Mouse (Mus musculus) gastrocnemius, adult 2 months (tissue): ENCODE data around the gene Cd3e. TPM values are rescaled to one million over a fixed set of nuclear protein-coding genes. Genes with fewer than 3 reads are reported as not detected.

Source experiments
- DNase-seq: peaks from one replicate; pipeline ENCODE4 v3.0.0; 2022
- H3K27ac ChIP-seq: fragments of 200-600 bp; 2 replicates; pipeline ENCODE4 v1.8.1; 2022; ENCODE audit warnings: mild to moderate bottlenecking
- H3K4me3 ChIP-seq: fragments of 200-600 bp; 2 replicates; pipeline ENCODE4 v1.8.1; 2022; ENCODE audit warnings: mild to moderate bottlenecking, moderate library complexity
- CTCF ChIP-seq: fragments of 200-600 bp; IDR thresholded peaks from 2 replicates; pipeline ENCODE4 v1.8.1; 2022; ENCODE audit warnings: antibody characterized with exemption, mild to moderate bottlenecking, moderate library complexity
- intact Hi-C: fragments of 180-260 bp; cut with DNase I; formaldehyde crosslinking; loops from one replicate; pipeline ENCODE4 v1.15.1; 2025
- total RNA-seq, 2 experiments: library from RNA; stranded (reverse); gene quantifications; 2 replicates each; pipeline ENCODE4 v1.2.3; 2021

Gene Cd3e
- total RNA-seq, 2 experiments from 2014 or later = not detected

- no peak for DNase-seq
- intact Hi-C loops = no loop called here
- H3K4me3 ChIP-seq = no peak overlapping the region
Measured at GRCm38 (mm10) chr9:45008342-45008741, 1.1 kb downstream of the Cd3e start.

DNA sequence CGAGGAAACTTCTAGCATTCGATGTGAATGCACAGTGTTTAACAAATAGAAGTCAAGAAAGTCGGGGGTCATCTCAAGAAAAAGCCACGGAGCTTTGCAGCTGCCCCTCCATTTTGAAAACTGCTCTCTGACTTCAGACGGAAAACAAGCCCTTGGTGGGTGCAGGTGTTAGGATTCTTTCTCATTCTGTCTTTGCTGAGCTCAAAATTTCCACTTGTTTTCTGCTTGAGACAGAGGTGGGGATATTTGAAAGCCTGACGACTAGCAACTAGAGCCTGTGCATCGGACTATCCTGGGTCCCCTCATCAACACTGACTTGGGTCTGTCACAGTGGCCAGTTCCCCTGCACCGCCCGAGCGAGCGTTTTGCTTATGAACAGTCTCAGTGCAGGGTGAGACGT lies 2.0 kb downstream of the Cd3e start:
- H3K27ac ChIP-seq = no peak overlapping the region
- H3K4me3 ChIP-seq = no peak overlapping the region
- TF ChIP-seq CTCF = no peak
- intact Hi-C loops = no loop called here
- DNase-seq = no peak

More at GRCm38 (mm10) chr9:45008342-45008741, 1.1 kb downstream of the Cd3e start:
- no peak for TF ChIP-seq CTCF
- no peak overlapping the region for H3K27ac ChIP-seq

GRCm38 (mm10) chr9:45000249-45000648 lies 9.2 kb downstream of the Cd3e start:
- no peak overlapping the region for H3K27ac ChIP-seq
- H3K4me3 ChIP-seq = no peak overlapping the region
- DNase-seq = no peak
- intact Hi-C loops = no loop called here
- TF ChIP-seq CTCF = no peak

- intact Hi-C loops = no loop called here
- no peak for DNase-seq
- TF ChIP-seq CTCF = no peak
Measured at GRCm38 (mm10) chr9:44999776-45000175, 9.7 kb downstream of the Cd3e start.

DNA sequence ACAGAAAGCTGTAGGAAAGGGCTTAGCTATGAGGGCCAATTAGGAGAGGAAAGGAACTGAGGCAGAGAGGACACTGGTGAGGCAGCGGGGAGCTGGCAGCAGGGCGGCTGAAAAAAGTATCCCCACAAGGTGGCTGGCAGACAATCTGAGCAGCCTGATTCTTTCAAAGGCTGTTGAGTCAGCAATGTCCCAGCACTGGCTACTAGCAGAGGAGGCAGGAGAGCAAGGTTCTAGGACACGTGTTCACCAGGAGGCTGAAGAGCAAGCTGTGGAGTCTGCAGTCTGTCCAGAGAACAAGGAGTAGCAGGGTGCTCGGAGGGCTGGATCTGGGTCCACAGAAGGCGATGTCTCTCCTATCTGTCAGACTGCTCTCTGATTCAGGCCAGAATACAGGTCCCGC lies 10.3 kb downstream of the Cd3e start:
- H3K27ac ChIP-seq = peak overlapping the region; percentile 24; the same call in 1 of the 2 replicates
- no peak overlapping the region for H3K4me3 ChIP-seq
- peak; percentile 63 for DNase-seq
- TF ChIP-seq CTCF = peak; percentile 29; the same call in 1 of the 2 replicates
- intact Hi-C loops = no loop called here

More at GRCm38 (mm10) chr9:44999776-45000175, 9.7 kb downstream of the Cd3e start:
- Histone ChIP-seq H3K4me3 (0 out of 2 replicates have a peak overlapping the region, but pooled peaks have one; percentile 11), H3K27ac (peak overlapping the region; percentile 24; the same call in 1 of the 2 replicates)

DNA sequence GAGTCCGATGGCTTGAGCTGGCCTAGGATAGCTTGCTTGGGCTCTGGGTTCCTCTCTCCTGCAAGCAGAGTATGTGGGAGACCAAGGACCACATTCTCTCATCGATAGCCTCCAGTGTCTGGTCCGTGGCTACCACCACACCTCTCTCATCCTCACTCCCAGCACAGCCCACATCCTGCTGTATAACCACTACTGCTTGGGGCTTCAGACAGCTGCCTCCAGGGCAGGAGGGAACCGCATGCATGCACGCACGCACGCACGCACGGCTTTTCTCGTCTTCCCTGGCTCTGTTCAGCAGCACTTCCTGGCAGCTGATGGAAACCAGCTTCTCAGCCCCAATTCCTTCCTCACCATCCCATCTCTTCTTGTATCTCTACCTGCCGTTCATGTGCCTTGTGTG lies 11.3 kb downstream of the Cd3e start:
- no peak for TF ChIP-seq CTCF
- intact Hi-C loops = no loop called here
- no peak for DNase-seq
- H3K4me3 ChIP-seq = no peak overlapping the region
- no peak overlapping the region for H3K27ac ChIP-seq

DNA sequence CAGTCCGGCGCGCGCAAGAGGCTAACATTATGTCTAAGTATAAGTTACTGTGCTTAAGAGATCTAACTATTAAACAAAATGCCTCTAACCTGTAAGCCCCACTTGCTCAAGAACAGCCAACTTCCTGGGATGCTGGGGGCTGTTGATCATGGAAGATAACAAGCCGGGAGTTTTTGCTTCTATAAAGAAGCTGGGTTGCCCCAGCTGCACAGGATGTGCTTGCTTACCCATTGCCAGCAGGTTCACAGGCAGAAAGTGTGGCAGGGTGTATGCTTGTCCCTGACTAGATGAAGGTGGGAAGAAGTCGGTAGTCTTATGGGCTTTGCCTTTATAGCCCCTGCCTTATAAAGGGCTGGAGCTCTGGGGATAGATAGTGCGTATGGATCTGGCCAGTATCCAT lies 12.8 kb downstream of the Cd3e start:
- H3K27ac ChIP-seq = no peak overlapping the region
- no peak overlapping the region for H3K4me3 ChIP-seq
- no peak for DNase-seq
- no peak for TF ChIP-seq CTCF
- intact Hi-C loops = no loop called here

- intact Hi-C loops = no loop called here
- H3K4me3 ChIP-seq = no peak overlapping the region
- TF ChIP-seq CTCF = no peak
- DNase-seq = no peak
- no peak overlapping the region for H3K27ac ChIP-seq
Measured at GRCm38 (mm10) chr9:44994962-44995361, 14.5 kb downstream of the Cd3e start.

- TF ChIP-seq CTCF = no peak
- Histone ChIP-seq H3K27ac (no peak overlapping the region), H3K4me3 (no peak overlapping the region)
- intact Hi-C loops = no loop called here
- no peak for DNase-seq
Measured at GRCm38 (mm10) chr9:44993268-44993667, 16.2 kb downstream of the Cd3e start.

DNA sequence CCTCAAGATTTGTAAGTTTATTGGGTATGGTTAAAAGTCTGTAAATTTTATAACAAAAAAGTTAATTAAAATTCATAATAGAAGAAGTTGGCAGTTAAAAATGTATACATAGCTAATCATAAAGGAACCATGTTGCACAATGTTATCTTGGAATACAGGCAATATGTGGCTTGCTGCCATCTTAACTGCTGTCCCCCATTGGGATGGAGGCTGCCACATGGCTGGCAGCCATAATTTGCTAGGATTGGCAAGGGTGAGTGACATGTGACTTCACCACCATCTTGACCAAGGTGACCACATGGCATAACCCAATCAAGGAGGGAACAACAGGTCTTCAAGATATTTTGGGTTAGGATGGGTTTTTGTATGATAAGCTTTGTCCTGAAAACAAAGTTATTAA lies 17.2 kb downstream of the Cd3e start:
- TF ChIP-seq CTCF = no peak
- no peak for DNase-seq
- Histone ChIP-seq H3K27ac (no peak overlapping the region), H3K4me3 (no peak overlapping the region)
- intact Hi-C loops = no loop called here

DNA sequence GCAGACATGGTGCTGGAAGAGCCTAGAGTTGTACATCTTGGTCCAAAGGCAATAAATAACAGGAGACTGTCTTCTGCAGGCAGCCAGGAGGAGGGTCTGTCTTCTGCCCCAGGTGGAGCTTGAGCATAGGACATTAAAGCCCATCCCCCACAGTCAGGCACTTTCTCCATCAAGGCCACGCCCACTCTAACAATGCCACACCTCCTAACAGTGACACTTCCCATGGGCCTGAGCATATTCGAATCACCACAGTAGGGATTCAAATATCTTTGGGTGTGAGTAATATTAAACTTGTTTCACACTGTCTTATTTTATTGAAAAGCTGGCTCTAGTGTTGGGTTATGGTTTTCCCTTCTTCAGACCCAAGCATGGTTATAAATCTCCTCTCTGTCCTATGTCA lies 17.6 kb downstream of the Cd3e start:
- Histone ChIP-seq H3K27ac (no peak overlapping the region), H3K4me3 (no peak overlapping the region)
- no peak for TF ChIP-seq CTCF
- no peak for DNase-seq
- intact Hi-C loops = no loop called here

GRCm38 (mm10) chr9:44986976-44987375 lies 22.5 kb downstream of the Cd3e start:
- Histone ChIP-seq H3K27ac (no peak overlapping the region), H3K4me3 (no peak overlapping the region)
- intact Hi-C loops = no loop called here
- no peak for TF ChIP-seq CTCF
- DNase-seq = no peak

- H3K27ac ChIP-seq = no peak overlapping the region
- no peak for TF ChIP-seq CTCF
- no peak overlapping the region for H3K4me3 ChIP-seq
- DNase-seq = no peak
- intact Hi-C loops = no loop called here
Measured at GRCm38 (mm10) chr9:44986242-44986781, 23.1 kb downstream of the Cd3e start.

- no peak for TF ChIP-seq CTCF
- H3K27ac ChIP-seq = no peak overlapping the region
- H3K4me3 ChIP-seq = no peak overlapping the region
- intact Hi-C loops = no loop called here
- DNase-seq = no peak
Measured at GRCm38 (mm10) chr9:44985721-44986161, 23.7 kb downstream of the Cd3e start.
